Mouse (Mus musculus): ENCODE measurements at regions not wholly inside any gene's neighbourhood (a gene's known extent, or its start where the extent isn't known, plus 50 kb on each side); places are given as distances from the start of the nearest gene placed in this dataset.
"Not testable (repeated sequence)": the region's sequence is repeated elsewhere in the genome, so short reads cannot be mapped to it uniquely, and the experiment has no call there.

- DNase-seq (ENCODE audit: low spot score in 2 of 2): not testable (repeated sequence)
These were observed 1385.4 kb upstream of the 1700008P02Rik start for GRCm38 (mm10) chr3:8005684-8006083.

GRCm38 (mm10) chr3:8004271-8004670 is 1384.0 kb upstream of the 1700008P02Rik start:
- DNase-seq (ENCODE audit: low spot score in 2 of 2): no peak

GRCm38 (mm10) chr3:8001027-8001426 is 1380.8 kb upstream of the 1700008P02Rik start:
- no peak for DNase-seq (ENCODE audit: low spot score in 2 of 2)

- no peak for DNase-seq (ENCODE audit: low spot score in 2 of 2)
These were observed 1372.1 kb upstream of the 1700008P02Rik start for GRCm38 (mm10) chr3:7992322-7992721.

- no peak for DNase-seq (ENCODE audit: low spot score in 2 of 2)
These were observed 1353.0 kb upstream of the 1700008P02Rik start for GRCm38 (mm10) chr3:7973287-7973686.

- DNase-seq (ENCODE audit: low spot score in 2 of 2): no peak
These were observed 1333.7 kb upstream of the 1700008P02Rik start for GRCm38 (mm10) chr3:7953911-7954310.

- DNase-seq (ENCODE audit: low spot score in 2 of 2): no peak
These were observed 1323.6 kb upstream of the 1700008P02Rik start for GRCm38 (mm10) chr3:7943646-7944381.
